Mouse (Mus musculus) MEL (cell line): ENCODE data around the gene Man2a1. TPM values are rescaled to one million over a fixed set of nuclear protein-coding genes. Genes with fewer than 3 reads are reported as not detected.

Experiments
- DNase-seq: peaks from one replicate; pipeline ENCODE4 v3.0.0; 2011; ENCODE audit warnings: low read depth, low spot score
- H3K27ac ChIP-seq: 2 replicates; pipeline ENCODE4 v1.5.1; 2012; ENCODE audit warnings: low read depth, mild to moderate bottlenecking, control low read depth, low read length, moderate library complexity; ENCODE audit not compliant: control insufficient read depth
- H3K27me3 ChIP-seq, 2 experiments: fragments of 150-350 bp in 1 of 2; sonication (generic) in 1 of 2; 2 replicates each; pipeline ENCODE4 v1.6.1; 2012; ENCODE audit warnings: low read length in 2 of 2, mild to moderate bottlenecking in 2 of 2, improper control_type of control experiment in 1 of 2, moderate library complexity in 1 of 2; ENCODE audit not compliant: insufficient read depth in 2 of 2, control insufficient read depth in 1 of 2
- H3K36me3 ChIP-seq, 2 experiments: 2 replicates each; pipeline ENCODE4 v1.6.1; 2012 to 2014; ENCODE audit warnings: low read length in 2 of 2, improper control_type of control experiment in 1 of 2, inconsistent platforms in 1 of 2, mild to moderate bottlenecking in 1 of 2; ENCODE audit not compliant: insufficient read depth in 2 of 2, control insufficient read depth in 1 of 2
- H3K4me1 ChIP-seq, 2 experiments: fragments of 150-350 bp in 1 of 2; sonication (generic) in 1 of 2; 2 replicates each; pipeline ENCODE4 v1.6.1; 2012; ENCODE audit warnings: low read length in 2 of 2, improper control_type of control experiment in 1 of 2, mild to moderate bottlenecking in 1 of 2; ENCODE audit not compliant: insufficient read depth in 2 of 2, control insufficient read depth in 1 of 2
- H3K4me3 ChIP-seq, 2 experiments: fragments of 150-350 bp in 1 of 2; sonication (generic) in 1 of 2; 2 replicates each; pipeline ENCODE4 v1.5.1; 2012; ENCODE audit warnings: low read depth in 2 of 2, low read length in 2 of 2, mild to moderate bottlenecking in 2 of 2, moderate library complexity in 2 of 2, control low read depth in 1 of 2, improper control_type of control experiment in 1 of 2; ENCODE audit not compliant: control insufficient read depth in 1 of 2, insufficient read depth in 1 of 2
- H3K79me2 ChIP-seq: 2 replicates; pipeline ENCODE4 v1.6.1; 2012; ENCODE audit warnings: mild to moderate bottlenecking, low read length, moderate library complexity; ENCODE audit not compliant: control insufficient read depth, poor library complexity, insufficient read depth
- H3K9ac ChIP-seq: 2 replicates; pipeline ENCODE4 v1.6.1; 2012; ENCODE audit warnings: low read depth, mild to moderate bottlenecking, control low read depth, low read length, moderate library complexity; ENCODE audit not compliant: control insufficient read depth, poor library complexity, severe bottlenecking
- H3K9me3 ChIP-seq: fragments of 150-350 bp; sonication (generic); replicated peaks from 2 replicates; pipeline ENCODE4 v1.6.1; 2012; ENCODE audit warnings: mild to moderate bottlenecking, low read length, improper control_type of control experiment, moderate library complexity; ENCODE audit not compliant: insufficient read depth
- CHD1 ChIP-seq: IDR thresholded peaks from 2 replicates; pipeline ENCODE4 v1.6.1; 2012; ENCODE audit warnings: low read depth, mild to moderate bottlenecking, inconsistent platforms, low read length, improper control_type of control experiment
- CHD2 ChIP-seq: IDR thresholded peaks from 2 replicates; pipeline ENCODE4 v1.6.1; 2011; ENCODE audit warnings: low read length, improper control_type of control experiment
- CTCF ChIP-seq, 3 experiments: IDR thresholded peaks in 2 of 3; conservative IDR thresholded peaks in 1 of 3; 2 replicates each; pipeline ENCODE4 v1.5.1; 2011 to 2012; ENCODE audit warnings: low read length in 3 of 3, low read depth in 2 of 3, mild to moderate bottlenecking in 2 of 3, improper control_type of control experiment in 1 of 3, inconsistent platforms in 1 of 3, mixed read lengths in 1 of 3, moderate library complexity in 1 of 3; ENCODE audit not compliant: control insufficient read depth in 1 of 3, insufficient read depth in 1 of 3, poor library complexity in 1 of 3, severe bottlenecking in 1 of 3
- E2F4 ChIP-seq: IDR thresholded peaks from 2 replicates; pipeline ENCODE4 v1.6.1; 2011; ENCODE audit warnings: low read depth, low read length, improper control_type of control experiment, borderline replicate concordance
- ELF1 ChIP-seq: IDR thresholded peaks from 2 replicates; pipeline ENCODE4 v1.6.1; 2014; ENCODE audit warnings: low read depth, mild to moderate bottlenecking, inconsistent platforms, low read length, improper control_type of control experiment, moderate library complexity
- EP300 ChIP-seq, 2 experiments: IDR thresholded peaks; 2 replicates each; pipeline ENCODE4 v1.6.1; 2011; ENCODE audit warnings: improper control_type of control experiment in 2 of 2, low read length in 2 of 2, low read depth in 1 of 2, mild to moderate bottlenecking in 1 of 2
- ETS1 ChIP-seq: IDR thresholded peaks from 2 replicates; pipeline ENCODE4 v1.6.1; 2012; ENCODE audit warnings: low read depth, mild to moderate bottlenecking, inconsistent platforms, low read length, improper control_type of control experiment, moderate library complexity
- GATA1 ChIP-seq: IDR thresholded peaks from 2 replicates; pipeline ENCODE4 v1.6.1; 2011; ENCODE audit warnings: low read depth, low read length, improper control_type of control experiment
- JUND ChIP-seq: IDR thresholded peaks from 2 replicates; pipeline ENCODE4 v1.6.1; 2011; ENCODE audit warnings: low read depth, mild to moderate bottlenecking, improper control_type of control experiment, low read length
- KAT2A ChIP-seq: conservative IDR thresholded peaks from 2 replicates; pipeline ENCODE4 v1.6.1; 2012; ENCODE audit warnings: low read depth, low read length, improper control_type of control experiment, inconsistent platforms
- MAFK ChIP-seq: IDR thresholded peaks from 2 replicates; pipeline ENCODE4 v1.6.1; 2011; ENCODE audit warnings: low read depth, mild to moderate bottlenecking, low read length, improper control_type of control experiment, borderline replicate concordance
- MAX ChIP-seq: IDR thresholded peaks from 2 replicates; pipeline ENCODE4 v1.6.1; 2011; ENCODE audit warnings: low read length, improper control_type of control experiment
- MAZ ChIP-seq: IDR thresholded peaks from 2 replicates; pipeline ENCODE4 v1.6.1; 2012; ENCODE audit warnings: low read depth, mild to moderate bottlenecking, inconsistent platforms, low read length, improper control_type of control experiment
- MXI1 ChIP-seq: IDR thresholded peaks from 2 replicates; pipeline ENCODE4 v1.6.1; 2011; ENCODE audit warnings: mild to moderate bottlenecking, low read depth, low read length, improper control_type of control experiment
- MYB ChIP-seq: IDR thresholded peaks from 2 replicates; pipeline ENCODE4 v1.6.1; 2011; ENCODE audit warnings: mild to moderate bottlenecking, low read depth, low read length, improper control_type of control experiment
- NRF1 ChIP-seq: IDR thresholded peaks from 2 replicates; pipeline ENCODE4 v1.6.1; 2014; ENCODE audit warnings: low read depth, mild to moderate bottlenecking, inconsistent platforms, low read length, improper control_type of control experiment, moderate library complexity; ENCODE audit not compliant: poor library complexity, insufficient read depth, severe bottlenecking
- POLR2A ChIP-seq, 2 experiments: IDR thresholded peaks; 2 replicates each; pipeline ENCODE4 v1.6.1; 2011 to 2012; ENCODE audit warnings: low read length in 2 of 2, mild to moderate bottlenecking in 2 of 2, control low read depth in 1 of 2, improper control_type of control experiment in 1 of 2, low read depth in 1 of 2, moderate library complexity in 1 of 2; ENCODE audit not compliant: control insufficient read depth in 1 of 2, insufficient read depth in 1 of 2, poor library complexity in 1 of 2
- POLR2AphosphoS5 ChIP-seq: IDR thresholded peaks from 2 replicates; pipeline ENCODE4 v1.6.1; 2012; ENCODE audit warnings: low read depth, borderline replicate concordance, mild to moderate bottlenecking, inconsistent platforms, low read length, moderate library complexity, mixed read lengths
- RAD21 ChIP-seq: IDR thresholded peaks from 2 replicates; pipeline ENCODE4 v1.6.1; 2011; ENCODE audit warnings: mild to moderate bottlenecking, low read depth, low read length, improper control_type of control experiment
- RCOR1 ChIP-seq: IDR thresholded peaks from 2 replicates; pipeline ENCODE4 v1.6.1; 2012; ENCODE audit warnings: low read depth, mild to moderate bottlenecking, inconsistent platforms, low read length, improper control_type of control experiment
- SIN3A ChIP-seq: IDR thresholded peaks from 2 replicates; pipeline ENCODE4 v1.6.1; 2012; ENCODE audit warnings: low read length, improper control_type of control experiment, inconsistent platforms
- TAL1 ChIP-seq: IDR thresholded peaks from 2 replicates; pipeline ENCODE4 v1.6.1; 2012; ENCODE audit warnings: mild to moderate bottlenecking, inconsistent platforms, low read length, moderate library complexity, mixed read lengths
- TBP ChIP-seq: IDR thresholded peaks from 2 replicates; pipeline ENCODE4 v1.8.0; 2011; ENCODE audit warnings: low read depth, low read length, improper control_type of control experiment
- UBTF ChIP-seq: IDR thresholded peaks from 2 replicates; pipeline ENCODE4 v1.6.1; 2012; ENCODE audit warnings: low read depth, mild to moderate bottlenecking, inconsistent platforms, low read length, improper control_type of control experiment, moderate library complexity, borderline replicate concordance; ENCODE audit not compliant: insufficient read depth
- USF1 ChIP-seq: IDR thresholded peaks from 2 replicates; pipeline ENCODE4 v1.6.1; 2014; ENCODE audit warnings: low read depth, mild to moderate bottlenecking, inconsistent platforms, low read length, improper control_type of control experiment, moderate library complexity
- USF2 ChIP-seq, 2 experiments: IDR thresholded peaks; 2 replicates each; pipeline ENCODE4 v1.6.1; 2011 to 2012; ENCODE audit warnings: improper control_type of control experiment in 2 of 2, low read length in 2 of 2, borderline replicate concordance in 1 of 2, inconsistent platforms in 1 of 2, low read depth in 1 of 2, mild to moderate bottlenecking in 1 of 2; ENCODE audit not compliant: insufficient read depth in 1 of 2
- ZC3H11A ChIP-seq: IDR thresholded peaks from 2 replicates; pipeline ENCODE4 v1.6.1; 2012; ENCODE audit warnings: low read depth, mild to moderate bottlenecking, inconsistent platforms, low read length, improper control_type of control experiment
- ZKSCAN1 ChIP-seq: IDR thresholded peaks from 2 replicates; pipeline ENCODE4 v1.6.1; 2012; ENCODE audit warnings: low read depth, mild to moderate bottlenecking, inconsistent platforms, low read length, improper control_type of control experiment, moderate library complexity
- ZMIZ1 ChIP-seq: IDR thresholded peaks from 2 replicates; pipeline ENCODE4 v1.6.1; 2012; ENCODE audit warnings: low read depth, mild to moderate bottlenecking, inconsistent platforms, low read length, improper control_type of control experiment, moderate library complexity
- ZNF384 ChIP-seq: IDR thresholded peaks from 2 replicates; pipeline ENCODE4 v1.6.1; 2012; ENCODE audit warnings: low read depth, mild to moderate bottlenecking, inconsistent platforms, low read length, improper control_type of control experiment
- polyA plus RNA-seq, 2 experiments: library from polyadenylated mRNA; stranded (reverse) in 1 of 2; unstranded in 1 of 2; fragments of >175 nt in 1 of 2; fragments of >200 nt in 1 of 2; gene quantifications; 2 replicates each; pipeline versions ENCODE4 v1.2.1 to v1.2.4; 2012; ENCODE audit warnings: low replicate concordance in 2 of 2, low read depth in 1 of 2; ENCODE audit not compliant: insufficient read length in 2 of 2, insufficient read depth in 1 of 2, missing spikeins in 1 of 2
- total RNA-seq: library from RNA; depleted of rRNA; stranded (reverse); fragments of 300-350 nt; gene quantifications from 2 replicates; pipeline ENCODE4 v1.2.3, GENCODE M21; 2012

Man2a1 gene
- total and polyA plus RNA-seq, 3 experiments = 8.7 to 27.5 (median 9.1) TPM

GRCm38 (mm10) chr17:64611426-64611825, 10.9 kb downstream of the Man2a1 start:
- Histone ChIP-seq H3K27ac (no peak overlapping the region), H3K9ac (no peak overlapping the region), H3K4me3 (no peak overlapping the region), H3K4me1 (peaks cover 2 to 7% of the 10 kb centered on the region in 2 experiments; a peak in 3 of 4 replicates), H3K27me3 (no peaks in the 10 kb centered on the region), H3K79me2 (peaks cover 8% of the 10 kb centered on the region; the same call in 1 of the 2 replicates)
- no peak for TF ChIP-seq POLR2AphosphoS5
- no peak for TF ChIP-seq ZNF384
- TF ChIP-seq POLR2A (IDR thresholded peaks at IDR 0.05; ENCODE audit: control insufficient read depth in 1 of 2, insufficient read depth in 1 of 2, low read depth in 1 of 2, low read length in 2 of 2, poor library complexity in 1 of 2) = no peak
- no peak for TF ChIP-seq MAZ
- no peak for TF ChIP-seq TAL1
- TF ChIP-seq NRF1 = no peak
- TF ChIP-seq EP300 (IDR thresholded peaks at IDR 0.05; ENCODE audit: low read depth in 1 of 2, low read length in 2 of 2) = no peak
- no peak for TF ChIP-seq MXI1
- TF ChIP-seq USF1 = no peak
- no peak for TF ChIP-seq ELF1
- TF ChIP-seq ZKSCAN1 = no peak
- no peak for TF ChIP-seq MAX
- no peak for TF ChIP-seq ETS1
- no peak for TF ChIP-seq SIN3A
- no peak for TF ChIP-seq MAFK
- no peak for TF ChIP-seq ZMIZ1
- TF ChIP-seq JUND = no peak
- TF ChIP-seq, all 39 proteins: peak for 0
- Histone ChIP-seq H3K9me3 (no peaks in the 10 kb centered on the region), H3K36me3 (peaks cover 0 to 8% of the 10 kb centered on the region in 2 experiments)
- DNase-seq = no peak

DNA sequence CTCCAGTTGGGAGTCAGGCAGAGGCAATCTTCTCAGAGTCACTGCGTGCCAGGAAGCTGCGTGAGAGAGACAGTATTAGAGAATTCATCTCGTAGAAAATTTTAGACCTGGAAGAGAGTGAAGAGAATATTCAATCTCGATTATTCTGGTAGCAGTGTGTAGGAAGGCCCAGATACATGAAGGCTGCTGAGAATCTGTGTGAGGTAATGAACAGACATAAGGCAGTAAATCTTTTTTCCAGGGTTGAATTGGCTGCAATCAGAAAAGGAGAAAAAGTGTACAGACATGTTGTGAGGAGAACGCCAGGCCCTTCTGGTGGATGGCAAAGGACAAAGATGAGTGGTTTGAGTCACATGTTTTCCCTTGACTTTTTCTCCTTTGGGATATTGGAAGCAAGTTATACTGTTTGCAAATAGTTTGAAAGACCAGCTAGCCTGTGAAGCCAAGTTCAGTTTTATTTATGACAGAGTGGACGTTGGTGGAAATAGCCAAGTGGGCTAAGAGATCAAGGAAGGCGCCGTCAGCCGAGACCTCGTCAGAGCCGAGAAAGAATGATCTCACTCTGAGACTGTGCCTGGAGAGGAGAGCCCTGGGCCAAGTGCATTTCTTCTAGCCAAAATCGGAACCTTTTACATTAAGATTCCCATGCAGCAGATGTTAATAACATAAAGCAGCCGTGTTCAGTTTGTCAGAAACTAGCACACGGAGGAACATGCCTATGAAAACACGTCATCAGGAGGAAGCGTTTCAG, 11.8 kb downstream of the Man2a1 start:
- Histone ChIP-seq H3K27ac (no peak overlapping the region), H3K4me3 (no peak overlapping the region), H3K9ac (no peak overlapping the region), H3K79me2 (peaks cover 5% of the 10 kb centered on the region; the same call in 1 of the 2 replicates), H3K27me3 (no peaks in the 10 kb centered on the region), H3K9me3 (no peaks in the 10 kb centered on the region), H3K36me3 (peaks cover 0 to 5% of the 10 kb centered on the region in 2 experiments), H3K4me1 (peaks cover 2 to 4% of the 10 kb centered on the region in 2 experiments; a peak in 2 of 4 replicates)
- no peak for DNase-seq
- TF ChIP-seq USF2 (IDR thresholded peaks at IDR 0.05; ENCODE audit: borderline replicate concordance in 1 of 2, insufficient read depth in 1 of 2, low read depth in 1 of 2, low read length in 2 of 2) (no peak), UBTF (no peak), NRF1 (no peak), MYB (no peak), ZC3H11A (no peak), KAT2A (no peak), RAD21 (no peak), TBP (no peak), E2F4 (no peak), CHD1 (no peak), POLR2AphosphoS5 (no peak), RCOR1 (no peak), MAX (no peak), ETS1 (no peak), JUND (no peak), CHD2 (no peak), GATA1 (no peak), CTCF (IDR thresholded peaks at IDR 0.05 in 2 of 3, conservative IDR thresholded peaks at IDR 0.05 in 1 of 3; ENCODE audit: control insufficient read depth in 1 of 3, insufficient read depth in 1 of 3, low read depth in 2 of 3, low read length in 3 of 3, poor library complexity in 1 of 3, severe bottlenecking in 1 of 3) (no peak)
